Mouse (Mus musculus) CH12.LX (cell line): ENCODE measurements around the gene Ly6g5b. TPM values are rescaled to one million over a fixed set of nuclear protein-coding genes. Genes with fewer than 3 reads are reported as not detected.

Source experiments
- DNase-seq: peaks from one replicate; pipeline ENCODE4 v3.0.0-alpha.2; 2013; ENCODE audit errors: extremely low read depth
- H3K27ac ChIP-seq: 2 replicates; pipeline ENCODE4 v1.5.1; 2012; ENCODE audit warnings: low read depth, mild to moderate bottlenecking, control low read depth, moderate library complexity; ENCODE audit not compliant: insufficient read depth
- H3K27me3 ChIP-seq: replicated peaks from 2 replicates; pipeline ENCODE3; 2012; ENCODE audit warnings: inconsistent platforms
- H3K36me3 ChIP-seq, 2 experiments: replicated peaks in 1 of 2; 2 replicates each; pipeline versions ENCODE3 to v1.6.1; 2012; ENCODE audit warnings: inconsistent platforms in 1 of 2, low read length in 1 of 2, mild to moderate bottlenecking in 1 of 2, mixed read lengths in 1 of 2, moderate library complexity in 1 of 2; ENCODE audit not compliant: control insufficient read depth in 1 of 2, insufficient read depth in 1 of 2
- H3K4me1 ChIP-seq, 2 experiments: 2 replicates each; pipeline ENCODE4 v1.6.1; 2012; ENCODE audit warnings: inconsistent platforms in 1 of 2, moderate library complexity in 1 of 2; ENCODE audit not compliant: insufficient read depth in 2 of 2, control insufficient read depth in 1 of 2
- H3K4me2 ChIP-seq: 2 replicates; pipeline ENCODE4 v1.6.1; 2012; ENCODE audit warnings: low read depth, mild to moderate bottlenecking, control low read depth; ENCODE audit not compliant: poor library complexity, insufficient read depth, severe bottlenecking
- H3K4me3 ChIP-seq, 3 experiments: fragments of 150-350 bp in 1 of 3; sonication (generic) in 1 of 3; replicated peaks in 1 of 3; 2 replicates each; pipeline versions ENCODE3 to v1.5.1; 2011 to 2012; ENCODE audit warnings: low read depth in 2 of 3, low read length in 2 of 3, mild to moderate bottlenecking in 2 of 3, moderate library complexity in 2 of 3, control low read depth in 1 of 3, improper control_type of control experiment in 1 of 3, inconsistent platforms in 1 of 3, mixed read lengths in 1 of 3; ENCODE audit not compliant: poor library complexity in 1 of 3
- H3K79me2 ChIP-seq: replicated peaks from 2 replicates; pipeline ENCODE4 v1.6.1; 2012; ENCODE audit warnings: mild to moderate bottlenecking, moderate library complexity; ENCODE audit not compliant: control insufficient read depth, poor library complexity, insufficient read depth, severe bottlenecking; ENCODE audit errors: extremely low read depth
- H3K9ac ChIP-seq: 2 replicates; pipeline ENCODE4 v1.6.1; 2012; ENCODE audit warnings: low read depth, mild to moderate bottlenecking, control low read depth, moderate library complexity; ENCODE audit not compliant: insufficient read depth
- H3K9me3 ChIP-seq: replicated peaks from 2 replicates; pipeline ENCODE3; 2012; ENCODE audit warnings: low read length, inconsistent platforms, mixed read lengths
- BHLHE40 ChIP-seq: IDR thresholded peaks from 2 replicates; pipeline ENCODE4 v1.6.1; 2011; ENCODE audit warnings: mild to moderate bottlenecking, low read depth, low read length, improper control_type of control experiment
- CHD1 ChIP-seq: IDR thresholded peaks from 2 replicates; pipeline ENCODE4 v1.6.1; 2012; ENCODE audit warnings: low read depth, low read length, improper control_type of control experiment, inconsistent platforms
- CHD2 ChIP-seq: IDR thresholded peaks from 2 replicates; pipeline ENCODE4 v1.6.1; 2011; ENCODE audit warnings: low read length, improper control_type of control experiment
- CTCF ChIP-seq, 2 experiments: IDR thresholded peaks in 1 of 2; conservative IDR thresholded peaks in 1 of 2; 2 replicates each; pipeline ENCODE4 v1.5.1; 2011 to 2012; ENCODE audit warnings: low read depth in 2 of 2, low read length in 2 of 2, improper control_type of control experiment in 1 of 2, inconsistent platforms in 1 of 2, mild to moderate bottlenecking in 1 of 2, moderate library complexity in 1 of 2
- ELF1 ChIP-seq: IDR thresholded peaks from 2 replicates; pipeline ENCODE4 v1.6.1; 2014; ENCODE audit warnings: low read depth, mild to moderate bottlenecking, inconsistent platforms, low read length, improper control_type of control experiment
- EP300 ChIP-seq: IDR thresholded peaks from 2 replicates; pipeline ENCODE4 v1.6.1; 2011; ENCODE audit warnings: low read length, improper control_type of control experiment
- ETS1 ChIP-seq: conservative IDR thresholded peaks from 2 replicates; pipeline ENCODE4 v1.6.1; 2012; ENCODE audit warnings: low read depth, mild to moderate bottlenecking, inconsistent platforms, low read length, improper control_type of control experiment, moderate library complexity
- GABPA ChIP-seq: IDR thresholded peaks from 2 replicates; pipeline ENCODE4 v1.6.1; 2012; ENCODE audit warnings: low read depth, low read length, improper control_type of control experiment, inconsistent platforms; ENCODE audit not compliant: insufficient replicate concordance
- IRF4 ChIP-seq: IDR thresholded peaks from 2 replicates; pipeline ENCODE4 v1.6.1; 2014; ENCODE audit warnings: low read depth, mild to moderate bottlenecking, inconsistent platforms, low read length, improper control_type of control experiment
- JUN ChIP-seq: IDR thresholded peaks from 2 replicates; pipeline ENCODE4 v1.6.1; 2011; ENCODE audit warnings: low read depth, mild to moderate bottlenecking, low read length, improper control_type of control experiment, moderate library complexity; ENCODE audit not compliant: insufficient read depth
- KAT2A ChIP-seq: IDR thresholded peaks from 2 replicates; pipeline ENCODE4 v1.6.1; 2012; ENCODE audit warnings: low read length, improper control_type of control experiment, inconsistent platforms; ENCODE audit not compliant: insufficient replicate concordance
- MAFK ChIP-seq: IDR thresholded peaks from 2 replicates; pipeline ENCODE4 v1.6.1; 2011; ENCODE audit warnings: low read length, improper control_type of control experiment; ENCODE audit not compliant: insufficient replicate concordance
- MAX ChIP-seq: IDR thresholded peaks from 2 replicates; pipeline ENCODE4 v1.6.1; 2011; ENCODE audit warnings: low read length, improper control_type of control experiment
- MAZ ChIP-seq: IDR thresholded peaks from 2 replicates; pipeline ENCODE4 v1.6.1; 2012; ENCODE audit warnings: low read depth, mild to moderate bottlenecking, inconsistent platforms, low read length, improper control_type of control experiment, moderate library complexity
- MEF2A ChIP-seq: IDR thresholded peaks from 2 replicates; pipeline ENCODE4 v1.6.1; 2014; ENCODE audit warnings: low read depth, mild to moderate bottlenecking, inconsistent platforms, low read length, improper control_type of control experiment, borderline replicate concordance
- MXI1 ChIP-seq: IDR thresholded peaks from 2 replicates; pipeline ENCODE4 v1.6.1; 2011; ENCODE audit warnings: mild to moderate bottlenecking, low read depth, low read length, improper control_type of control experiment
- NELFE ChIP-seq: IDR thresholded peaks from 2 replicates; pipeline ENCODE4 v1.6.1; 2011; ENCODE audit warnings: low read depth, low read length, improper control_type of control experiment
- NRF1 ChIP-seq: IDR thresholded peaks from 2 replicates; pipeline ENCODE4 v1.6.1; 2014; ENCODE audit warnings: low read depth, mild to moderate bottlenecking, inconsistent platforms, low read length, improper control_type of control experiment, moderate library complexity
- POLR2AphosphoS2 ChIP-seq: IDR thresholded peaks from 2 replicates; pipeline ENCODE4 v1.6.1; 2011; ENCODE audit warnings: low read depth, low read length, improper control_type of control experiment
- RAD21 ChIP-seq: IDR thresholded peaks from 2 replicates; pipeline ENCODE4 v1.6.1; 2011; ENCODE audit warnings: low read depth, mild to moderate bottlenecking, low read length, improper control_type of control experiment, moderate library complexity
- SIN3A ChIP-seq: IDR thresholded peaks from 2 replicates; pipeline ENCODE4 v1.6.1; 2012; ENCODE audit warnings: low read length, improper control_type of control experiment, inconsistent platforms
- SMC3 ChIP-seq: IDR thresholded peaks from 2 replicates; pipeline ENCODE4 v1.6.1; 2011; ENCODE audit warnings: low read depth, low read length, improper control_type of control experiment
- TBP ChIP-seq: conservative IDR thresholded peaks from 2 replicates; pipeline ENCODE4 v1.6.1; 2011; ENCODE audit warnings: low read depth, low read length, improper control_type of control experiment
- TCF12 ChIP-seq: IDR thresholded peaks from 2 replicates; pipeline ENCODE4 v1.6.1; 2014; ENCODE audit warnings: low read depth, mild to moderate bottlenecking, inconsistent platforms, low read length, improper control_type of control experiment
- UBTF ChIP-seq: IDR thresholded peaks from 2 replicates; pipeline ENCODE4 v1.6.1; 2012; ENCODE audit warnings: low read depth, mild to moderate bottlenecking, inconsistent platforms, low read length, improper control_type of control experiment, moderate library complexity
- USF1 ChIP-seq: IDR thresholded peaks from 2 replicates; pipeline ENCODE4 v1.6.1; 2014; ENCODE audit warnings: low read depth, mild to moderate bottlenecking, inconsistent platforms, low read length, improper control_type of control experiment
- USF2 ChIP-seq: conservative IDR thresholded peaks from 2 replicates; pipeline ENCODE4 v1.6.1; 2011; ENCODE audit warnings: low read depth, low read length, improper control_type of control experiment
- ZC3H11A ChIP-seq: IDR thresholded peaks from 2 replicates; pipeline ENCODE4 v1.6.1; 2012; ENCODE audit warnings: low read depth, mild to moderate bottlenecking, inconsistent platforms, low read length, improper control_type of control experiment
- ZKSCAN1 ChIP-seq: IDR thresholded peaks from 2 replicates; pipeline ENCODE4 v1.6.1; 2012; ENCODE audit warnings: low read depth, inconsistent platforms, low read length, improper control_type of control experiment, borderline replicate concordance
- ZMIZ1 ChIP-seq: IDR thresholded peaks from 2 replicates; pipeline ENCODE4 v1.6.1; 2012; ENCODE audit warnings: low read depth, mild to moderate bottlenecking, inconsistent platforms, low read length, improper control_type of control experiment
- ZNF384 ChIP-seq: IDR thresholded peaks from 2 replicates; pipeline ENCODE4 v1.6.1; 2012; ENCODE audit warnings: low read depth, low read length, improper control_type of control experiment, inconsistent platforms
- dilution Hi-C: fragments of 300-500 bp; cut with MboI; formaldehyde crosslinking; loops from 2 replicates; pipeline ENCODE4 v1.14.3; 2020; ENCODE audit warnings: low sequenced_read_pairs; ENCODE audit not compliant: extremely low pct_unique_long_range_greater_than_20kb, extremely low pct_ligation_motif_present
- in situ Hi-C: fragments of 300-500 bp; cut with MboI; formaldehyde crosslinking; loops from 3 replicates; pipeline ENCODE4 v1.14.3; 2019; ENCODE audit warnings: low sequenced_read_pairs, low pct_ligation_motif_present, low pct_unique_long_range_greater_than_20kb, mixed read lengths
- polyA plus RNA-seq: library from polyadenylated mRNA; unstranded; fragments of >175 nt; gene quantifications from 2 replicates; pipeline ENCODE4 v1.2.1, GENCODE M21; 2012; ENCODE audit warnings: low read depth; ENCODE audit not compliant: insufficient read length
- total RNA-seq, 2 experiments: library from RNA; depleted of rRNA; stranded (reverse); fragments of 300-350 nt in 1 of 2; fragments of >200 nt in 1 of 2; gene quantifications; 2 replicates each; pipeline ENCODE4 v1.2.3; 2012 to 2014

Gene Ly6g5b
- total and polyA plus RNA-seq, 3 experiments: 0.30 to 1.1 (median 0.91) TPM

GRCm38 (mm10) chr17:35135591-35136320 is 20.5 kb upstream of the Ly6g5b start (continued):
- TF ChIP-seq GABPA (no peak), TBP (no peak), EP300 (no peak), BHLHE40 (peak; percentile 50; the same call in 1 of the 2 replicates), UBTF (no peak), MAX (peak; percentile 33)
- TF ChIP-seq, all 38 proteins: peak for 8

- Histone ChIP-seq H3K36me3 (peaks cover 21 to 46% of the 10 kb centered on the region in 2 experiments), H3K9me3 (no peaks in the 10 kb centered on the region), H3K27me3 (no peaks in the 10 kb centered on the region), H3K4me2 (peak within 1 kb of the TSS; percentile 95), H3K4me1 (peaks cover 0 to 19% of the 10 kb centered on the region in 2 experiments; a peak in 2 of 4 replicates), H3K9ac (peak within 1 kb of the TSS; percentile 80), H3K4me3 (peak within 1 kb of the TSS; percentile 83 to 95 (median 91)), H3K27ac (peak within 1 kb of the TSS; percentile 74), H3K79me2 (peaks cover 45% of the 10 kb centered on the region)
- dilution Hi-C loops (no loop called here), in situ Hi-C loops (no loop called here)
- peak; percentile 95 for DNase-seq
- TF ChIP-seq JUN (no peak), NELFE (no peak; the same call in 1 of the 2 replicates), NRF1 (peak; percentile 92), IRF4 (peak; percentile 74), SMC3 (no peak; the same call in 1 of the 2 replicates), ETS1 (0 out of 2 replicates have a peak, but pooled peaks have one; percentile 13), EP300 (no peak), ZNF384 (no peak), TCF12 (peak; percentile 80), KAT2A (peak; percentile 90; the same call in 1 of the 2 replicates), ELF1 (peak; percentile 84), CHD1 (no peak), ZMIZ1 (peak; percentile 33; the same call in 1 of the 2 replicates), MXI1 (peak; percentile 76), CHD2 (peak; percentile 85), TBP (peak; percentile 86), SIN3A (peak; percentile 76; the same call in 1 of the 2 replicates), ZKSCAN1 (no peak), UBTF (no peak), MEF2A (peak; percentile 74), CTCF (conservative IDR thresholded peaks at IDR 0.05 in 1 of 2, IDR thresholded peaks at IDR 0.05 in 1 of 2; ENCODE audit: low read depth in 2 of 2, low read length in 2 of 2) (peak in 1 of 2 experiments; percentile 42; a peak in 2 of 4 replicates), MAX (peak; percentile 100), BHLHE40 (peak; percentile 30; the same call in 1 of the 2 replicates), USF1 (no peak), USF2 (no peak), MAZ (no peak; the same call in 1 of the 2 replicates), MAFK (no peak), POLR2AphosphoS2 (peak; percentile 61; the same call in 1 of the 2 replicates), RAD21 (no peak), GABPA (no peak; the same call in 1 of the 2 replicates), ZC3H11A (no peak)
These were observed 19.8 kb upstream of the Ly6g5b start, which contains the start of gene Bag6 for GRCm38 (mm10) chr17:35134801-35135590. Bag6 (plus strand) TSS chr17:35135178.
